Mouse (Mus musculus) brain, embryonic 14.5 days (tissue): ENCODE data around the gene Olfr741.

Experiments used
- CTCF ChIP-seq: fragments of 200-500 bp; IDR thresholded peaks from 2 replicates; pipeline ENCODE4 v1.5.1; 2012; ENCODE audit warnings: inconsistent platforms, mild to moderate bottlenecking, moderate library complexity, borderline replicate concordance; ENCODE audit not compliant: insufficient read depth, insufficient read length; ENCODE audit errors: extremely low read depth
- POLR2A ChIP-seq: fragments of 200-500 bp; IDR thresholded peaks from 2 replicates; pipeline ENCODE4 v1.6.1; 2012; ENCODE audit warnings: mild to moderate bottlenecking, inconsistent platforms, borderline replicate concordance; ENCODE audit not compliant: poor library complexity, insufficient read depth, insufficient read length, severe bottlenecking; ENCODE audit errors: extremely low read depth

DNA sequence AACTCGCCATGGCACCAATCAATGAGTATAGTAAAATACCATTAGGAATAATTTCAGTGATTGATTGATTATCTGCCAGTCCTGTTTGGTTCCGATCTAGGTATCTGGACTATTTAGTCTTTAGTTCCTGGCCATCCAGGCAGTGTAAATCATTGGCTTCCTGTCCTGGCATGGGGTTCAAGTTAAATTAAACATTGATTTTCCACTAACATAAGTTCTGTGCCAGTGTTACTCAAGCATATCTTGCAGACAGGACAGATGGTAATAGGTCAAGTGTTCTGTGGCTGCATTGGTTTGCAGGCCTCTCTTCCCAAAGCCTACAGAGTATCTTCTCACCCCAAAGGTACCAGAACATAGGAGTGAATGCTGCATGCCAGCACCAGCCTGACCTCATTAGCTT is 5.9 kb downstream of the Olfr741 start:
- no peak for TF ChIP-seq CTCF
- no peak for TF ChIP-seq POLR2A
